8 mouse cellular contexts compared by ENCODE assay signal in the genomic region with DNA sequence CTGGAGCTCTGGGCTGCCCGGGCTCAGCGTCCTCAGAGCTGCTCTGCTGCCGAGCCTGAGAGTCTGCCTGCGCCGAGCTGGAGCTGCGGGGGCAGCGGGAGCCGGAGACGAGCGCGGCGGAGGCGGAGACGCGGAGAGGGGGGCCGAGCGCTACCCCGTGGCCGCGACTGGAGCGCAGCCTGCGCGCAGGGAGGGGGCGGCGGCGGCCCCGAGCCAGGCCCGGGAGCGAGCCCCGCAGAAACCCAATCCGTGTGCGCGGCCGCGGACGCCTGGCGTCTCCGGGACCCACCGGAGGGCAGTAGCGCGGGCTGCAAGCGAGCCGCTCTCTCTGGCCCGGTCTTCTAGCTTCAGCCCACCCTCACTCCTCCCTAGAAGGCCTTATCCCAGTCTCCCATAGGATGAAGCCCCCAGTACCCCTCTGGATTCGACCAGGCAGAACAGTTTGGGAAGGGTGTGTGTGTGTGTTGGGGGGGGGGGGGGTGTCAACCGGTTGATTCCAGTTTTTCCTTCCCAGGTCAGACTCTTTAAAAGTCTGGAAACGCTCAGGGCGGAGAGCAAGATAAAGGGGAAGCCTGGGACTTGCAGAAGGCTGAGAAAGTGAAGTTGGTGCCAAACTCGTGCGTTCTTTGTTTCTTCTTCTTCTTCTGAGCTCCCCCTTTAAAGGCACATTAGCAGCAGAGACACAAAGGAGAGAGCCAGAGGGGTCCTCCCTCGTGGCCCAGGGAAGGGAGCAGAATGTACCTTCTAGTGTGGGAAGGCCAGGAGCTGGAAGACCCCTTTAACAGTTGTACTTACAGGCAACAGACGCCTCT. TPM values are rescaled to one million over a fixed set of nuclear protein-coding genes. Genes with fewer than 3 reads are reported as not detected.
DNase-seq lines count a peak whose midpoint lies in the region; ATAC-seq lines count a peak whose summit lies in the region.

Sdk2 (minus strand) TSS at position 96 of the 812 bp plus-strand sequence.

- H3K4me1 ChIP-seq in liver, embryonic 12.5 days, result peaks cover 4% of the 10 kb centered on the region; the same call in 1 of the 2 replicates

- ATAC-seq in liver, embryonic 12.5 days, result peak; percentile 36; the same call in 1 of the 2 replicates

- H3K27me3 ChIP-seq in liver, embryonic 12.5 days (replicated peaks), result peaks cover 85% of the 10 kb centered on the region

- peak; percentile 33 to 49 for DNase-seq in cerebellum, adult 18-20 months
- DNase-seq in cerebellum, adult 8-10 months, result no peak
- peak; percentile 54 for DNase-seq in embryo, embryonic 11.5 days (ENCODE audit: low read depth, low spot score)
- DNase-seq in heart, adult 8-10 months (ENCODE audit: low spot score), result peak; percentile 15
- DNase-seq in kidney, postnatal 25 days, result peak; percentile 23 to 46
- DNase-seq in ovary, postnatal 10 days (ENCODE audit: low spot score), result peak; percentile 51
- no peak for DNase-seq in spleen, postnatal 14 days (ENCODE audit: low spot score in 2 of 2)

- WGBS in liver, embryonic 12.5 days (ENCODE audit: insufficient replicate concordance), result 3% methylated on average over 52 of the region's 52 CpGs

- peak within 1 kb of the TSS; percentile 31; the same call in 1 of the 2 replicates for H3K9ac ChIP-seq in liver, embryonic 12.5 days

- peak within 1 kb of the TSS; percentile 65 for H3K4me2 ChIP-seq in liver, embryonic 12.5 days

- H3K27ac ChIP-seq in liver, embryonic 12.5 days, result peak within 1 kb of the TSS; percentile 72

- H3K9me3 ChIP-seq in liver, embryonic 12.5 days (replicated peaks), result no peaks in the 10 kb centered on the region

- no peaks in the 10 kb centered on the region for H3K36me3 ChIP-seq in liver, embryonic 12.5 days

- peak within 1 kb of the TSS; percentile 51 for H3K4me3 ChIP-seq in liver, embryonic 12.5 days

RNA-seq across cellular contexts. Expression of gene Sdk2, which starts in this region (rescaled TPM):
- 1 to 10 TPM in 2 of 4 experiments, under 1 TPM in 2; 0.65 to 2.1 (median 1.3) TPM for total RNA-seq in heart, adult 8-10 months (2022)
- polyA plus RNA-seq in liver, embryonic 12.5 days (2016; fragmentation: Nextera tagmentation; extraction: Ambion mirVana), result 1.1 TPM in 2 replicates

Comparison
In these comparisons a context has a peak if more than half of its experiments do, and no peak if none do; other contexts are left out.
1. DNase-seq: peak in cerebellum, adult 18-20 months (2 of 2), embryo, embryonic 11.5 days (single experiment), heart, adult 8-10 months (single experiment), kidney, postnatal 25 days (2 of 2) and ovary, postnatal 10 days (single experiment); none in cerebellum, adult 8-10 months (single experiment) and spleen, postnatal 14 days (0 of 2).